Mouse (Mus musculus) ES-E14 (cell line): ENCODE measurements around the gene Otud7a.

Experiments used
- CHD2 ChIP-seq: IDR thresholded peaks from 2 replicates; pipeline ENCODE4 v1.6.1; 2014; ENCODE audit warnings: mild to moderate bottlenecking, low read depth, low read length, inconsistent platforms
- MAFK ChIP-seq: IDR thresholded peaks from 2 replicates; pipeline ENCODE4 v1.6.1; 2014; ENCODE audit warnings: mild to moderate bottlenecking, low read depth, low read length, inconsistent platforms; ENCODE audit not compliant: insufficient read depth

DNA sequence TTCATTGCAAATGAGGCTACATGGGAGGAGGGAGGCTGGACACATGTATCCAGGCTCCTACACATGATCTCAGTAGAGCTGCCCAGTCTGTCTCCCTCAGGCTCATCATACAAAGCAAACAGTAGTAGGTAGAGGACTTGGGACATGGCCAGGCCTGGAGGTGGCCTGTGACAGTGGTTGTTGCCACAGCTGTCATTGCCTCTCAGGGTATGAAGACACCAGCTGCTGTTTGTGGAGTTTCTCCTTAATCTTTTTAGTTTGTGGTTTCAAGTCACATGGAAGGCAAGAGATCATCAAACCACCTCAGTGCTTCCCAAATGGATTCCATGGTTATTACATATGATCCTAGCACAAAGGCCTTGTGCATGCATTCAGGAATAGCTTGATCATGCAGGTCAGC is 285.5 kb downstream of the Otud7a start:
- no peak for TF ChIP-seq CHD2
- TF ChIP-seq MAFK: no peak
